Mouse (Mus musculus) brain, embryonic 18.5 days (tissue): ENCODE data around the gene Kif23.

Experiments
- DNase-seq: peaks from one replicate; pipeline ENCODE4 v3.0.0-alpha.2; 2012; ENCODE audit warnings: low read depth, low spot score

The Kif23 gene

GRCm38 (mm10) chr9:61946623-61947401, at the start of gene Kif23:
TSS of gene Kif23 (minus strand) at chr9:61946774.
- peak; percentile 82 for DNase-seq

- DNase-seq, result no peak
Observed at GRCm38 (mm10) chr9:61991158-61991557, 44.6 kb upstream of the Kif23 start.

- DNase-seq, result no peak
Observed at GRCm38 (mm10) chr9:61990738-61991137, 44.2 kb upstream of the Kif23 start.

GRCm38 (mm10) chr9:61986055-61986454, 39.5 kb upstream of the Kif23 start:
- DNase-seq, result no peak

- no peak for DNase-seq
Observed at GRCm38 (mm10) chr9:61985183-61985863, 38.7 kb upstream of the Kif23 start.

- no peak for DNase-seq
Observed at GRCm38 (mm10) chr9:61982940-61983620, 36.5 kb upstream of the Kif23 start.

- DNase-seq, result no peak
Observed at GRCm38 (mm10) chr9:61981876-61982275, 35.3 kb upstream of the Kif23 start.

GRCm38 (mm10) chr9:61979983-61980382, 33.4 kb upstream of the Kif23 start:
- DNase-seq, result no peak

GRCm38 (mm10) chr9:61977258-61977945, 30.8 kb upstream of the Kif23 start:
- DNase-seq, result no peak

GRCm38 (mm10) chr9:61972031-61972430, 25.5 kb upstream of the Kif23 start:
- no peak for DNase-seq

- DNase-seq, result no peak
Observed at GRCm38 (mm10) chr9:61971045-61971444, 24.5 kb upstream of the Kif23 start.

GRCm38 (mm10) chr9:61967357-61967756, 20.8 kb upstream of the Kif23 start:
- DNase-seq, result no peak

- DNase-seq, result no peak
Observed at GRCm38 (mm10) chr9:61965987-61966386, 19.4 kb upstream of the Kif23 start.

- DNase-seq, result no peak
Observed at GRCm38 (mm10) chr9:61965411-61965930, 18.9 kb upstream of the Kif23 start.

- DNase-seq, result no peak
Observed at GRCm38 (mm10) chr9:61963356-61963755, 16.8 kb upstream of the Kif23 start.

- DNase-seq, result no peak
Observed at GRCm38 (mm10) chr9:61961181-61961580, 14.6 kb upstream of the Kif23 start.

GRCm38 (mm10) chr9:61960753-61961152, 14.2 kb upstream of the Kif23 start:
- DNase-seq, result no peak

- DNase-seq, result no peak
Observed at GRCm38 (mm10) chr9:61959921-61960569, 13.5 kb upstream of the Kif23 start.

- DNase-seq, result no peak
Observed at GRCm38 (mm10) chr9:61954707-61955106, 8.1 kb upstream of the Kif23 start.

- no peak for DNase-seq
Observed at GRCm38 (mm10) chr9:61952241-61952640, 5.7 kb upstream of the Kif23 start.
